Mouse (Mus musculus) olfactory bulb, adult 2 months (tissue): Measurements from ENCODE around the gene Rarg.

Source experiments
- CTCF ChIP-seq: fragments of 200-500 bp; IDR thresholded peaks from 2 replicates; pipeline ENCODE4 v1.5.1; 2012; ENCODE audit warnings: low read depth, mild to moderate bottlenecking, low read length, moderate library complexity; ENCODE audit not compliant: insufficient read depth
- POLR2A ChIP-seq: fragments of 200-500 bp; IDR thresholded peaks from 2 replicates; pipeline ENCODE4 v1.6.1; 2012; ENCODE audit warnings: mild to moderate bottlenecking, low read depth, low read length, moderate library complexity; ENCODE audit not compliant: insufficient read depth

GRCm38 (mm10) chr15:102188883-102189282, 68.4 kb downstream of the Rarg start:
- no peak for TF ChIP-seq POLR2A
- no peak for TF ChIP-seq CTCF
